Mouse (Mus musculus): ENCODE data around the gene Lpin3. TPM values are rescaled to one million over a fixed set of nuclear protein-coding genes. Genes with fewer than 3 reads are reported as not detected.

Gene Lpin3
- total RNA-seq, 2 experiments from 2014 or later, result 3.9 to 6.3 TPM

DNA sequence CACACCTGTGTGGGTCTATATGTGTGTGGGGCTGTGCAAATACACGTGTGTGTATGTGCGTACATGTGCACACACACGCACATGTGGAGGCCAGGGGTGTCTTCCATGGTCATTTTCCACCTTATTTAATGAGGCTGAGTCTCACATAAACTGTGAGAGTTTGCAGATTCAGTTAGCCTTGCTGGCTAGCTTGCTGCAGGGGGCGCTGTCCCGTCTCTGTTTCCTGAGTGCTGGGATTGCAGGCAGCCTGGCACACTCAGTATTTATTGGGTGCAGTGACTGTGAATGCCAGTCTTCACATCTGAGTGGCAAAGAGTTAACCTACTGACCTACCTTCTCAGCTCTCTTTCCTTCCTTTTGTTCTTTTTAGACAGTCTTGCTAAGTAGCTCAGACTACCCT, 53.4 kb downstream of the Lpin3 start:
- DNase-seq, result no peak

GRCm38 (mm10) chr2:160934451-160934850, 54.0 kb downstream of the Lpin3 start:
- no peak for DNase-seq

- DNase-seq, result no peak
Observed at GRCm38 (mm10) chr2:160940930-160941709, 60.6 kb downstream of the Lpin3 start.

DNA sequence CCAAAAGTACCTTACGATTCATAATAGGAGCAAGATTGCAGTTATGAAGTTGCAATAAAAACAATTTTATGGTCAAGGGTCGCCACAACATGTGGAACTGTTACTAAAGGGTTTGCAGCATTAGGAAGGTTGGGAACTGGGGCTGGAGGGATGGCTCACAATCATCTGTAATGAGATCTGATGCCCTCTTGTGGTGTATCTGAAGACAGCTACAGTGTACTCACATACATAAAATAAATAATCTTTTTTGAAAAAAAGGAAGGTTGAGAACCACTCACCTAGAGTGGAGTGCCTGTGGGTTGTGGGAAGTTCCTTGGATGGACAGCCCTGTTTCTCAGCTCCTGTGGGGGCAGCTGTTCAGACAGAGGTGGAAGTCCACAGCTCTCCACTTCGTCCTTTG, 62.0 kb downstream of the Lpin3 start:
- DNase-seq, result no peak

- no peak for DNase-seq
Observed at GRCm38 (mm10) chr2:160951595-160951994, 71.1 kb downstream of the Lpin3 start.

GRCm38 (mm10) chr2:160953131-160953873, 72.8 kb downstream of the Lpin3 start:
- no peak for DNase-seq

GRCm38 (mm10) chr2:160954541-160954940, 74.1 kb downstream of the Lpin3 start:
- DNase-seq, result no peak

GRCm38 (mm10) chr2:160955331-160955730, 74.9 kb downstream of the Lpin3 start:
- DNase-seq, result peak; percentile 32 to 58

Other genes with a start within 250 kb of the Lpin3 start
- gene Top1, start 234.8 kb upstream of the Lpin3 start, total RNA-seq (2021), result 10 to 100 TPM; 39.9 to 42.8 TPM
- 10 to 100 TPM; 45.6 to 58.0 TPM for gene Plcg1, start 149.4 kb upstream of the Lpin3 start, total RNA-seq (2021)
- 10 to 100 TPM; 34.5 to 39.3 TPM for gene Zhx3, start 7.7 kb upstream of the Lpin3 start, total RNA-seq (2021)
- gene Emilin3, start 31.7 kb downstream of the Lpin3 start, total RNA-seq (2021), result 1 to 10 TPM in 1 of 2 experiments, under 1 TPM in 1; 0.89 to 1.4 TPM
- gene Chd6, start 228.4 kb downstream of the Lpin3 start, total RNA-seq (2021), result 10 to 100 TPM; 21.4 to 40.5 TPM